Mouse (Mus musculus): ENCODE results near the gene Syn3.

- TF ChIP-seq CTCF (IDR thresholded peaks at IDR 0.05; ENCODE audit: extremely low read depth, insufficient read depth, insufficient read length, insufficient replicate concordance), result no peak
- no peak for TF ChIP-seq POLR2A (IDR thresholded peaks at IDR 0.05; ENCODE audit: low read depth, low read length)
Measured at GRCm38 (mm10) chr10:86439640-86440039, 59.1 kb downstream of the Syn3 start.
